Mouse (Mus musculus): ENCODE data around the gene Odf3l1.

GRCm38 (mm10) chr9:56871191-56871590, 6.7 kb upstream of the Odf3l1 start:
- TF ChIP-seq MAFK (IDR thresholded peaks at IDR 0.05; ENCODE audit: borderline replicate concordance, low read depth, low read length) (no peak), USF1 (IDR thresholded peaks at IDR 0.05; ENCODE audit: low read depth, low read length) (no peak), HCFC1 (IDR thresholded peaks at IDR 0.05; ENCODE audit: low read depth, low read length) (no peak), GATA1 (IDR thresholded peaks at IDR 0.05; ENCODE audit: low read depth, low read length) (no peak), JUND (IDR thresholded peaks at IDR 0.05; ENCODE audit: low read depth, low read length) (no peak), CTCF (IDR thresholded peaks at IDR 0.05 in 2 of 3, conservative IDR thresholded peaks at IDR 0.05 in 1 of 3; ENCODE audit: control insufficient read depth in 1 of 3, insufficient read depth in 1 of 3, low read depth in 2 of 3, low read length in 3 of 3, poor library complexity in 1 of 3, severe bottlenecking in 1 of 3) (no peak), EP300 (IDR thresholded peaks at IDR 0.05; ENCODE audit: low read depth in 1 of 2, low read length in 2 of 2) (no peak), ZKSCAN1 (IDR thresholded peaks at IDR 0.05; ENCODE audit: low read depth, low read length) (no peak), MAZ (IDR thresholded peaks at IDR 0.05; ENCODE audit: low read depth, low read length) (no peak), TBP (IDR thresholded peaks at IDR 0.05; ENCODE audit: low read depth, low read length) (no peak), E2F4 (IDR thresholded peaks at IDR 0.05; ENCODE audit: borderline replicate concordance, low read depth, low read length) (no peak), ZMIZ1 (IDR thresholded peaks at IDR 0.05; ENCODE audit: low read depth, low read length) (no peak), POLR2AphosphoS2 (IDR thresholded peaks at IDR 0.05; ENCODE audit: low read length) (no peak)
